Mouse (Mus musculus) testis, postnatal 10 days (tissue): Measurements from ENCODE around the gene Hist4h4.

Experiments
- DNase-seq: peaks from one replicate; pipeline ENCODE4 v3.0.0; 2021; ENCODE audit warnings: low spot score

Hist4h4 gene

GRCm38 (mm10) chr6:136803739-136804633 lies at the start of gene Hist4h4:
Hist4h4 (minus strand) TSS chr6:136804415.
- peak; percentile 98 for DNase-seq

GRCm38 (mm10) chr6:136852762-136853161 lies 48.5 kb upstream of the Hist4h4 start:
- DNase-seq, result no peak

GRCm38 (mm10) chr6:136852348-136852747 lies 48.1 kb upstream of the Hist4h4 start:
- no peak for DNase-seq

GRCm38 (mm10) chr6:136850267-136850666 lies 46.1 kb upstream of the Hist4h4 start:
- no peak for DNase-seq

GRCm38 (mm10) chr6:136848971-136849370 lies 44.8 kb upstream of the Hist4h4 start:
- no peak for DNase-seq

- DNase-seq, result no peak
Measured at GRCm38 (mm10) chr6:136848399-136848798, 44.2 kb upstream of the Hist4h4 start.

- DNase-seq, result peak; percentile 89
Measured at GRCm38 (mm10) chr6:136847790-136848189, 43.6 kb upstream of the Hist4h4 start.

- DNase-seq, result no peak
Measured at GRCm38 (mm10) chr6:136847267-136847666, 43.1 kb upstream of the Hist4h4 start.

- DNase-seq, result no peak
Measured at GRCm38 (mm10) chr6:136845706-136846480, 41.7 kb upstream of the Hist4h4 start.

- no peak for DNase-seq
Measured at GRCm38 (mm10) chr6:136844903-136845302, 40.7 kb upstream of the Hist4h4 start.

- no peak for DNase-seq
Measured at GRCm38 (mm10) chr6:136837323-136837722, 33.1 kb upstream of the Hist4h4 start.

GRCm38 (mm10) chr6:136835352-136835751 lies 31.1 kb upstream of the Hist4h4 start, which contains the start of gene Smco3:
Smco3 (minus strand) TSS chr6:136835452.
- DNase-seq, result no peak

GRCm38 (mm10) chr6:136831712-136832111 lies 27.5 kb upstream of the Hist4h4 start:
- DNase-seq, result no peak

- no peak for DNase-seq
Measured at GRCm38 (mm10) chr6:136828681-136829080, 24.5 kb upstream of the Hist4h4 start.

GRCm38 (mm10) chr6:136827881-136828561 lies 23.8 kb upstream of the Hist4h4 start, which contains the start of gene Wbp11:
Wbp11 (minus strand) TSS chr6:136828233.
- peak; percentile 94 for DNase-seq

- no peak for DNase-seq
Measured at GRCm38 (mm10) chr6:136827516-136827880, 23.3 kb upstream of the Hist4h4 start, which contains the start of gene BC049715. BC049715 (plus strand) TSS chr6:136827626.

- DNase-seq, result no peak
Measured at GRCm38 (mm10) chr6:136827116-136827515, 22.9 kb upstream of the Hist4h4 start.

GRCm38 (mm10) chr6:136824987-136825386 lies 20.8 kb upstream of the Hist4h4 start:
- no peak for DNase-seq

GRCm38 (mm10) chr6:136821086-136821485 lies 16.9 kb upstream of the Hist4h4 start:
- DNase-seq, result no peak

- no peak for DNase-seq
Measured at GRCm38 (mm10) chr6:136820381-136820780, 16.2 kb upstream of the Hist4h4 start.

GRCm38 (mm10) chr6:136817549-136817948 lies 13.3 kb upstream of the Hist4h4 start:
- no peak for DNase-seq

- DNase-seq, result no peak
Measured at GRCm38 (mm10) chr6:136816826-136817225, 12.6 kb upstream of the Hist4h4 start.
